Mouse (Mus musculus): ENCODE data around the gene Mtmr12.

DNA sequence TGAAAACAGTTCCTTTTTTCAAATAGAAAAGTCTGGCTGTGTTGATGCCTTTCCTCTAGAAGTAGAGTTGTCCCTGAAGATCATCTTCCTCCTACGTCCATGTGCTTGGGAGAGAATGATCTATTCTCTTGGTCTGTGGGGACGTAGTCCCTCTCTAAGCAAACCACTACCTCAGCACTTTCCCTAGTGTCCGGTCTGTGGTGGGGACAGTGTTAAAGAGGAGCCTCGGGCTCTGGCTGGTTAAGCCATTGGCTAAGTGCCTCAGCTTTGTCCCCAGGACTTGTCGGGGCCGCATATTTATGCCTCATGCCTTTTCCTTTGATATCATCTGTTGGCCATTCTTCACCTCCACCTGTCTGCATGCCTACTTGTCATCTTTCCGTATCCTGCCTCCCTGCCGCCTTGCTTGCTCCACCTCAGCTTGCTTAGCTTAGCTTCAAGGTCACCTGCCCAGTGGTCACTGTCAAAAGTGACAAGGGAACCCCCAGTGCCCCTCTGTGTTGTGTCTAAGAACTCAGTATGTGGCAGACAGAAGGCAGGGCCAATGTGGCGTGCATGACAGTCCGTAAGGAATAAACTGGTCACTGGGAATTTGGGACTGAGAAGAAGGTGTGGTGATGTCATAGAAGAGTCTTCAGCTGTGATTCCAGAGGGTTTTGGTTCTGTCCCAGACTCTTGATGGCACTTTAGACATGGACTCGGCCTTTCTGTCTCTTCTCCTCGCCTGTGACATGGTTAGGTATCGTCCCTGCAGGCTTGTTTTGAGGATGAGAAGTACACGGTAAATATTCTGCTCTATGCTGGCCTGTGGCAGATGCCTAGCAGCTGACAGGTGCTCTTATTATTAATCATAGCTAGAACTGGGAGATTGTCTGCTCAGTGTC lies 9.9 kb downstream of the Mtmr12 start:
- TF ChIP-seq POLR2A (IDR thresholded peaks at IDR 0.05; ENCODE audit: low read depth, low read length) (no peak), CTCF (IDR thresholded peaks at IDR 0.05; ENCODE audit: extremely low read depth, insufficient read length, insufficient replicate concordance, low read depth, low read length) (no peak)
